In genomic region chr6:114398626-114399025, GRCm38 (mm10) we compare ENCODE assay signal across 8 mouse cellular contexts. TPM values are rescaled to one million over a fixed set of nuclear protein-coding genes. Genes with fewer than 3 reads are reported as not detected.
DNase-seq lines count a peak whose midpoint lies in the region; ATAC-seq lines count a peak whose summit lies in the region.

No protein-coding gene starts in this region.

- H3K9ac ChIP-seq in hindbrain, embryonic 12.5 days = no peak overlapping the region
- no peak overlapping the region for H3K9ac ChIP-seq in neural tube, embryonic 12.5 days

- H3K36me3 ChIP-seq in hindbrain, embryonic 12.5 days = no peaks in the 10 kb centered on the region
- H3K36me3 ChIP-seq in neural tube, embryonic 12.5 days = no peaks in the 10 kb centered on the region

- H3K4me1 ChIP-seq in hindbrain, embryonic 12.5 days = peaks cover 23% of the 10 kb centered on the region
- peaks cover 17% of the 10 kb centered on the region for H3K4me1 ChIP-seq in neural tube, embryonic 12.5 days

- H3K27ac ChIP-seq in hindbrain, embryonic 12.5 days = no peak overlapping the region
- no peak overlapping the region for H3K27ac ChIP-seq in neural tube, embryonic 12.5 days

- peak overlapping the region; percentile 50; the same call in 1 of the 2 replicates for H3K4me3 ChIP-seq in hindbrain, embryonic 12.5 days
- H3K4me3 ChIP-seq in neural tube, embryonic 12.5 days = peak overlapping the region; percentile 48

- 0 out of 2 replicates have a peak, but pooled peaks have one; percentile 9 for ATAC-seq in hindbrain, embryonic 12.5 days (ENCODE audit: low FRiP score)
- ATAC-seq in neural tube, embryonic 12.5 days (ENCODE audit: low FRiP score, low read depth) = peak; percentile 62; the same call in 1 of the 2 replicates
- no peak for ATAC-seq in megakaryocyte progenitor cell, adult 5-6 weeks (replicated peaks; ENCODE audit: poor library complexity)

- 6% methylated on average over 9 of the region's 9 CpGs for WGBS in hindbrain, embryonic 12.5 days
- WGBS in neural tube, embryonic 12.5 days = 6% methylated on average over 9 of the region's 9 CpGs

- peak; percentile 21 for DNase-seq in adrenal gland, adult 2 months
- no peak for DNase-seq in adrenal gland, adult 8-10 months
- peak; percentile 23 for DNase-seq in urinary bladder, postnatal 25 days (ENCODE audit: low spot score)
- no peak for DNase-seq in urinary bladder, postnatal 4 days (ENCODE audit: low spot score in 2 of 2)
- peak; percentile 41 to 42 for DNase-seq in layer of hippocampus, postnatal 36 days

- peak overlapping the region; percentile 92 for H3K4me2 ChIP-seq in hindbrain, embryonic 12.5 days (replicated peaks)
- peak overlapping the region; percentile 99 for H3K4me2 ChIP-seq in neural tube, embryonic 12.5 days (replicated peaks)

- H3K9me3 ChIP-seq in hindbrain, embryonic 12.5 days (replicated peaks) = no peaks in the 10 kb centered on the region
- H3K9me3 ChIP-seq in neural tube, embryonic 12.5 days = no peaks in the 10 kb centered on the region

- peaks cover 71% of the 10 kb centered on the region for H3K27me3 ChIP-seq in hindbrain, embryonic 12.5 days
- H3K27me3 ChIP-seq in neural tube, embryonic 12.5 days (replicated peaks) = peaks cover 54% of the 10 kb centered on the region

RNA-seq across cellular contexts. Expression of gene Hrh1, which starts 0.9 kb away (rescaled TPM):
- total RNA-seq in adrenal gland, adult 2 months (2021) = 1 to 10 TPM; 1.2 to 1.7 TPM
- polyA plus RNA-seq in adrenal gland, adult 2 months (2012; rRNA removed) = 0.63 and 0.80 TPM in 2 replicates
- 1 to 10 TPM; 1.0 to 2.7 (median 2.3) TPM for total RNA-seq in adrenal gland, adult 8-10 months (2022)
- 0.50 and 0.64 TPM in 2 replicates for polyA plus RNA-seq in hindbrain, embryonic 12.5 days (2016; fragmentation: Nextera tagmentation; extraction: Ambion mirVana)
- 1 to 10 TPM; 3.3 to 5.1 TPM for total RNA-seq in layer of hippocampus, postnatal 36 days (2021)
- 0.18 and 0.24 TPM in 2 replicates for polyA plus RNA-seq in neural tube, embryonic 12.5 days (2016; fragmentation: Nextera tagmentation; extraction: Ambion mirVana)
- 0.17 TPM in 1 of 2 replicates, not detected in the other for total RNA-seq in megakaryocyte progenitor cell, adult 5-6 weeks (2015)
- total RNA-seq in megakaryocyte progenitor cell, adult 5-6 weeks (2017) = 0.17 TPM in 1 of 2 replicates, not detected in the other

Comparison
In these comparisons a context has a peak if more than half of its experiments do, and no peak if none do; other contexts are left out.
1. DNase-seq: peak in adrenal gland, adult 2 months (single experiment), urinary bladder, postnatal 25 days (single experiment) and layer of hippocampus, postnatal 36 days (2 of 2); none in adrenal gland, adult 8-10 months (single experiment) and urinary bladder, postnatal 4 days (0 of 2).